Mouse (Mus musculus) intestine, embryonic 16.5 days (tissue): ENCODE results near the gene Tmem178. TPM values are rescaled to one million over a fixed set of nuclear protein-coding genes. Genes with fewer than 3 reads are reported as not detected.

Source experiments
- ATAC-seq: fragments of 200-750 bp; cut with Nextera tagmentation; 2 replicates; pipeline ENCODE4 v1.8.0; 2017; ENCODE audit warnings: moderate TSS enrichment, moderate library complexity
- H3K27ac ChIP-seq: fragments of 300-500 bp; sonication (generic); 2 replicates; pipeline ENCODE4 v1.5.1; 2014; ENCODE audit warnings: mild to moderate bottlenecking, low read length
- H3K27me3 ChIP-seq: fragments of 300-500 bp; sonication (generic); replicated peaks from 2 replicates; pipeline ENCODE4 v1.6.1; 2014; ENCODE audit warnings: low read length, control low read depth, mixed read lengths; ENCODE audit not compliant: control insufficient read depth, insufficient read depth
- H3K36me3 ChIP-seq: fragments of 300-500 bp; sonication (generic); 2 replicates; pipeline ENCODE4 v1.6.1; 2014; ENCODE audit warnings: low read length, control low read depth; ENCODE audit not compliant: control insufficient read depth, insufficient read depth
- H3K4me1 ChIP-seq: fragments of 300-500 bp; sonication (generic); 2 replicates; pipeline ENCODE4 v1.6.1; 2014; ENCODE audit warnings: low read length, control low read depth, mixed read lengths; ENCODE audit not compliant: control insufficient read depth, insufficient read depth
- H3K4me2 ChIP-seq: fragments of 300-500 bp; sonication (generic); 2 replicates; pipeline ENCODE4 v1.6.1; 2014; ENCODE audit warnings: low read depth, low read length, control low read depth
- H3K4me3 ChIP-seq: fragments of 300-500 bp; sonication (generic); 2 replicates; pipeline ENCODE4 v1.5.1; 2014; ENCODE audit warnings: mild to moderate bottlenecking, low read length
- H3K9ac ChIP-seq: fragments of 300-500 bp; sonication (generic); 2 replicates; pipeline ENCODE4 v1.6.1; 2014; ENCODE audit warnings: low read depth, low read length
- H3K9me3 ChIP-seq: fragments of 300-500 bp; sonication (generic); 2 replicates; pipeline ENCODE4 v1.6.1; 2016; ENCODE audit warnings: low read length, control low read depth; ENCODE audit not compliant: control insufficient read depth
- WGBS: fragments of 180-500 bp; shearing (Covaris S2); extraction: QIAGEN DNeasy Blood & Tissue Kit; methylation state at CpG from one replicate; pipeline ENCODE4 v1.1.7; 2014; 5-methylcytosine and 5-hydroxymethylcytosine counted together
- polyA plus RNA-seq: library from polyadenylated mRNA; unstranded; fragments of >200 nt; fragmentation: Nextera tagmentation; extraction: Ambion mirVana; gene quantifications from 2 replicates; pipeline ENCODE4 v1.2.1, GENCODE M21; 2015

Tmem178 gene
- polyA plus RNA-seq, 1 experiment from 2014 or later: 1.6 TPM

DNA sequence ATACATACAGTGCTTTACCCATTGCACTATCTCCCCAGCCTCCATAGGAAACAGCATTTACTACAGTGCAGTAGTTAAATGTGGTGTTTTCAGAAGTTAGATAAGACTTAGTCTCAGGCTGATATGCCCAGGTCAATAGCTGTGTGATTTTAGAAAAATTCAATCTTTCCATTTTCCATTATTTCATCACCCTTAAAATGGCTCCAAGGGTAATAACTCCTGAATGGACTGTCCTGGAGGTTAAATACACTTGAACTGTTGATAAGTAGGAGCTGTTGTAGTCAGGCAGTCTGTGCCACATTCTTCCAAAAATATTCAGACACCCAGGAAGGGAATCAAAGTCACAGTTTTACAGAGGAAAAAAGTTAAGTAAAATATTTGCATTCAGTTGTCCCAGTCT lies 25.2 kb upstream of the Tmem178 start:
- H3K4me2 ChIP-seq: no peak overlapping the region
- H3K36me3 ChIP-seq: no peaks in the 10 kb centered on the region
- no peak overlapping the region for H3K9ac ChIP-seq
- no peaks in the 10 kb centered on the region for H3K27me3 ChIP-seq
- no peak overlapping the region for H3K4me3 ChIP-seq
- no peak for ATAC-seq
- H3K4me1 ChIP-seq: no peaks in the 10 kb centered on the region
- no peak overlapping the region for H3K27ac ChIP-seq
- no peaks in the 10 kb centered on the region for H3K9me3 ChIP-seq

DNA sequence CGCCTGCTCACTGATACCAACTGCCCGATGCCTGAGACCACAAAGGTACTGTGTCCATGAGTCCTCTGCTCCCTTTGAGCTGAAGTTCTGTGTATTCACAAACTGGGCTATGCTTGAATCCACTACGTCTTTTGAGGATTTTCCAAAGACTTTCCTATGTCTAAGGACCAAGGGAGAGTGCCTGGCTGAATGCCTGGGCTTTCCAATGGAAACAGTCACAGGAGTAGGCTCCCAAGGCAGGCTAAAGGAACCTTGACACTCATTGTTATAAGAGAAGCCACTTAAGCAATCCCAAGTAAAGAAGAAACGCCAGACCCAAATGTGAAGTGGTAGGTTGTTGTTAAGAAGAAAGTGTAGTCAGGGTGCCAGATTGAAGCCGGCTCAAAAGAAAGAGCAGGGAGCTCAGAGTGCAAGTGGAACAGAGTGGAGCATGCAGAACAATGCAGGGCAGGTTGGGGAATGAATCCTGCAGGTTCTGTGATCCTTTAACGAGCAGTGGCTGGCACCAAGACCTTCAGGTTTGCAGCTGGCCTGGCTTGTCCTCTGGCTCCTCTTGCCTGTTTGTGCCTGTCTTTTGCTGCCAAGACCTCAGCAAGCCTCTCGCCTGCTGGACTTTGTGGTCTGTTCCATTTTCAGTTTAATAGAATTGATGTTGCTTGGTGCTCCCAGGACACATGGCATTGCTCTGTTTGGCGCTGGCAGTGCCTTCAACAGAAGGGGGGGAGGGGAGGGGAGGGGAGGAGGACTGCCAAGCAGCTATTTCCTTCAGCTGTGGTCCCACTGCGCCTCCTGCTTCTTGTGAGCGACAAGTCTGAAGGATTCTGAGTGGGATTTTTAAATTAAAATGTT lies 22.9 kb upstream of the Tmem178 start:
- WGBS: 73% methylated on average over 10 of the region's 10 CpGs
- Histone ChIP-seq H3K4me1 (no peaks in the 10 kb centered on the region), H3K27me3 (no peaks in the 10 kb centered on the region), H3K9ac (no peak overlapping the region), H3K36me3 (no peaks in the 10 kb centered on the region), H3K27ac (no peak overlapping the region), H3K9me3 (no peaks in the 10 kb centered on the region), H3K4me3 (no peak overlapping the region), H3K4me2 (no peak overlapping the region)
- no peak for ATAC-seq

DNA sequence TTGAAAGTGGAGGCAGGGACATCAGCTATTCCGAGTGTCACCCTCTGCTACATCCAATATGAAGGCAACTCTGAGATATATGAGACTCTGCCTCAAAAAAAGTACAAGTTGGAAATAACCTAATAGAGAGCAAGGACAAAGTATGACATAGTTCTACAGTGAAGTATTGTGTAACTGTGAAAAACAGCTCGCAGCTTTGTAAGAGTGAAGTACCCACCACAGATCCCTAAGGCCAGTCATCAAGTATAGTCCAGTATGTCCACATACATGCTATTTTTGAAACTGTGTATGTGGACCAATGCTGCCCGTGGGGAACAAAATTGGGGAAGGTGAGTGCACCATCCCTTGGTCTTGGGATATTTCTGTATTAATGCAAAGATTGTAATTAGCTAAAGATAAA lies 18.9 kb upstream of the Tmem178 start:
- no peaks in the 10 kb centered on the region for H3K4me1 ChIP-seq
- 93% methylated on average over 3 of the region's 3 CpGs for WGBS
- no peak for ATAC-seq
- H3K9ac ChIP-seq: no peak overlapping the region
- no peaks in the 10 kb centered on the region for H3K9me3 ChIP-seq
- H3K36me3 ChIP-seq: no peaks in the 10 kb centered on the region
- H3K4me2 ChIP-seq: no peak overlapping the region
- H3K4me3 ChIP-seq: no peak overlapping the region
- H3K27ac ChIP-seq: no peak overlapping the region
- H3K27me3 ChIP-seq: no peaks in the 10 kb centered on the region

DNA sequence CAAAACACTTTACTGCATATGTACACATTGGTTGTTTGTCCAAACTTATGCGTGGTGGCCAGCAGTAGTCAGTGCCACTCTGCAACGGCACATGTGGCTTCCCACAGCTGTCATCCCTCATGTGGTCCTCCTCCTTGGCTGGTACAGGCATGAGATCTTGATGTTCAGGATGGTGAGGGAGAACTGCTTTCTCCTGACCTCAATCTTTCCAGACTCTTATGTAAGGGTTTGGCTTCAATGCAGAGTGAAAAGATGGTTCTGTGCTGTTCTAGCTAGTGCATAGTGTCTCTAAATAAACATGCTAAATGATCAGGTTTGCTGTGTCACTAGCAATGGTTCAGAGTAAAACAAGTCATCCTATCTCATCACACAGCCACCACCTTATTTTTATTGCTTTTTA lies 17.3 kb upstream of the Tmem178 start:
- 86% methylated on average over 2 of the region's 2 CpGs for WGBS
- H3K9ac ChIP-seq: no peak overlapping the region
- no peaks in the 10 kb centered on the region for H3K27me3 ChIP-seq
- ATAC-seq: no peak
- H3K4me1 ChIP-seq: no peaks in the 10 kb centered on the region
- H3K36me3 ChIP-seq: no peaks in the 10 kb centered on the region
- no peak overlapping the region for H3K27ac ChIP-seq
- no peak overlapping the region for H3K4me3 ChIP-seq
- no peaks in the 10 kb centered on the region for H3K9me3 ChIP-seq
- no peak overlapping the region for H3K4me2 ChIP-seq

DNA sequence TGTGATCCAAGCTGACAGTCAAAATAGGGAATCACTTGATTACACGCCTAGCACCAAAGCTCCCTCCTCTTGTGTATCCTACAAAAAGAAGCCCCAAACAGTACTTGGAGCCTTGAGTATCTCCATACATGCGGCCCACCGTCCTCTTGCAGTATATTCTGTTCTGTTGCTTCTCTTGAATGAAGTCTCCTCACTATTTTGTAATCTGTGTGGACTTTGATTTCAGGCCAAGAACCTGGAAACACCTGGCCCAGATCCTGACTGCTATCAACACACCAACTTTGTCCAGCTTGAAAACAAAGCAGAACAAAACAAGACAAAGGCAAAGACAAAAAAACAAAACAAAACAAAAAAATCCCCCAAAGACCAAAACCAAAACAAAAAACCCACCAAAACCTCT lies 11.7 kb upstream of the Tmem178 start:
- no peak overlapping the region for H3K9ac ChIP-seq
- H3K9me3 ChIP-seq: no peaks in the 10 kb centered on the region
- no peaks in the 10 kb centered on the region for H3K36me3 ChIP-seq
- no peaks in the 10 kb centered on the region for H3K4me1 ChIP-seq
- WGBS: 90% methylated on average over 3 of the region's 3 CpGs
- H3K27me3 ChIP-seq: no peaks in the 10 kb centered on the region
- ATAC-seq: no peak
- H3K27ac ChIP-seq: no peak overlapping the region
- H3K4me3 ChIP-seq: no peak overlapping the region
- no peak overlapping the region for H3K4me2 ChIP-seq

DNA sequence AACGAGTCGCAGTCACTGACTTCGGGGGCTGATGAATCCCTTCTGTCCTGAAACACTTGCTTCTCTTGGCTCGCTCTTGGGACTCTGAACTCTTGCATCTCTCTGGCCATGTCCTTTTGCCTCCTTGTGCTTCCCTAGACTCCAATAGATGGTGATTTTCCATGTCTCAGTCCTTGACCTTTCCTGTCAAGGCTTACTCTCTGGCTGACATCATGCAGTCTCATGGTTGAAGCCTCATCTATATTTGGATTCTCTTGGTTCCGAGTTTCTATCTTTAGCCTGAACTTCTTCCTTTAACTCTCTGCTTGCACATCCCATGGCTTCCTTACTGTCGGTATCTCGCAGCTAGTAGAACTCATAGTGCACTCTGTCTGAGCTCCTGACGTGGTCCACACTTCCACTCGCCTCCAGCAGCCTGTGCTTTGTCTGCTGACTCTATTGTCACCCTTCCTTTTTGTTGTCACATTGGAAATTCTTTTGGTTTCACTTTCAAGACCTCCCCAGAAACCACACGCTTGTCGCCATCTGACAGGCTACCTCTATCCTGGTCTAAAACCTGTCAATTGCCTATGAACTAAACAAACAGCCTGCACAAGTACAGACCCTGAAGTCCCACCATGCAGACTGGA lies 10.9 kb upstream of the Tmem178 start:
- Histone ChIP-seq H3K4me1 (no peaks in the 10 kb centered on the region), H3K4me2 (no peak overlapping the region), H3K9ac (no peak overlapping the region), H3K27me3 (no peaks in the 10 kb centered on the region), H3K9me3 (no peaks in the 10 kb centered on the region), H3K36me3 (no peaks in the 10 kb centered on the region), H3K4me3 (no peak overlapping the region), H3K27ac (no peak overlapping the region)
- ATAC-seq: no peak
- 73% methylated on average over 11 of the region's 11 CpGs for WGBS

DNA sequence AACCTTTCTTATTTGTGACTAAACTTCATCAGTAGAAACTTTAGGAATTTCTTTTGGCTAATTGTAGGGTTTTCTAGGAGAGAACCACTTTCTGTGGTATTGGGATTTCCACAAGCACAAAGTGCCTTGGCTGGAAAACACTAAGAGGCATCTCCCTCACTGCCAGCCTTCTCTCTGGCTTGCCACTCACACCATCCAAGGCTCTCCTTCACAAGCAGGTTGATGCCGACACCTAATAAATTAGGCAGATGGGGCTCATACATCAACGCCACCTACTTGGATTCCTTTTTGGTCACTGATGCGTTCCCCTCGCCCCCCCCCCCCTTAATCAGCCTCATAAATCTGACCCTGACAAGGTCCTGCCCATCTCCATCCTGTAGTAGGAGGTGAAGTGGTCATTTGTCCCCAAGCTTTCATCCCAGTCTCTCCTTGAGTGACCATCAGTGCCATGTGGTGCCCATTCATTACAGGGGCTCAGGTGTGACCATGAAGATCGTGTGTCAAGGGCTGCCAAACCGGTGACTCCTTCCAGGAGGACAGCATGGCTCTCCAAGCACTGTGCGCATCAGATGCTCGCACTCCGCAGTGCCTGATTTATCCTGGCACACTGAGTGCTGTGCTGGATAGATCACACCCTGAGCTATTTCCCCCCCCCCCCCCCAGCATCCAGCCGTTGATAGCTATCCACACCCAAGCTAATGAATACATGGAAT lies 8.5 kb upstream of the Tmem178 start:
- no peak overlapping the region for H3K4me3 ChIP-seq
- no peak overlapping the region for H3K9ac ChIP-seq
- no peaks in the 10 kb centered on the region for H3K9me3 ChIP-seq
- no peaks in the 10 kb centered on the region for H3K4me1 ChIP-seq
- no peaks in the 10 kb centered on the region for H3K27me3 ChIP-seq
- no peak overlapping the region for H3K4me2 ChIP-seq
- H3K27ac ChIP-seq: no peak overlapping the region
- no peak for ATAC-seq
- no peaks in the 10 kb centered on the region for H3K36me3 ChIP-seq
- 50% methylated on average over 10 of the region's 10 CpGs for WGBS

DNA sequence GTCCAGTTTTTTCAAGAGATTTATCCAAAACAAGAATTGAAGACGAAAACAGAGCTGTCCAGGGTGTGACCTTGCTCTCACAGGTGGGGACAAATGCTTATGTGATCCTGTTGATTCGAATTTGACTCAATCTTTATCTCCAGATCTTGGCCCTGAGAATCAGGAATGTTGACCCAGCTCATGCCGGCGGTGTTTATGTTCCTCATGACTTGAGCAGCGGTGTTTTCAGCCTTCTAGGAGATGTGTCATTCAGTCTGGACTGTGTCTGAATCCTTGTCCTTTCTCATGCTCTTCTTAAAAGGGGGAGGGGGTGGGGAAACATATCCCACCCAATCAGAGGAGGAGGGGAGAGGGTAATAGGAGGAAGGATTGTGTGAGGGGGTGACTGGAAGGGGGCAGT lies 7.9 kb upstream of the Tmem178 start:
- 48% methylated on average over 5 of the region's 5 CpGs for WGBS
- ATAC-seq: no peak
- Histone ChIP-seq H3K4me2 (no peak overlapping the region), H3K4me3 (no peak overlapping the region), H3K4me1 (no peaks in the 10 kb centered on the region), H3K36me3 (no peaks in the 10 kb centered on the region), H3K9ac (no peak overlapping the region), H3K27ac (no peak overlapping the region), H3K27me3 (no peaks in the 10 kb centered on the region), H3K9me3 (no peaks in the 10 kb centered on the region)

DNA sequence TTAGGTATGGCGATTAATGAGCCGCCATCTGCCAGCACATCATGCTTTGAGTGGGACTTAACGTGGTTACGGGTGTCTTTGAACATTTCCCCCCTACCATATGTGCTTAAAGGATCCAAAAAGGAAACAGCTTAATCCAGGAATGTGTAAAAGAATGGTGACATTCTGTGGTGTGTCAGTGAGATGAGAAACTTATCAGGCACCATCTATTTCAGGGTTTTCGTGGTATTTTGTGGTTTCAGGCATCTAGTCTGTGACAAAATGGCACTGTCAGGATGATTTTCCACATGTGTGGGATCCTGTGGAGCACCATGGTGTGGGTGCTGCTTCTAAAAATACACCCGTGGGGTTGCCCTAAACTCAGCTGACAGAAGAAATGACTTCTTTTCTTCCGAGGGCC lies 4.6 kb upstream of the Tmem178 start:
- Histone ChIP-seq H3K36me3 (no peaks in the 10 kb centered on the region), H3K9ac (no peak overlapping the region), H3K9me3 (no peaks in the 10 kb centered on the region), H3K27me3 (peaks cover 9% of the 10 kb centered on the region), H3K4me1 (no peaks in the 10 kb centered on the region), H3K4me3 (no peak overlapping the region), H3K27ac (no peak overlapping the region), H3K4me2 (no peak overlapping the region)
- 84% methylated on average over 7 of the region's 7 CpGs for WGBS
- no peak for ATAC-seq
